Mouse (Mus musculus) layer of hippocampus, adult 2 months (tissue): ENCODE results near the gene Map2k3. TPM values are rescaled to one million over a fixed set of nuclear protein-coding genes. Genes with fewer than 3 reads are reported as not detected.

Source experiments
- DNase-seq, 2 experiments: peaks; one replicate each; pipeline ENCODE4 v3.0.0; 2022; ENCODE audit warnings: low spot score in 2 of 2
- H3K27ac ChIP-seq: fragments of 200-600 bp; 2 replicates; pipeline ENCODE4 v1.8.1; 2022
- H3K4me3 ChIP-seq: fragments of 200-600 bp; 2 replicates; pipeline ENCODE4 v1.8.1; 2022; ENCODE audit warnings: mild to moderate bottlenecking
- CTCF ChIP-seq: fragments of 200-600 bp; conservative IDR thresholded peaks from 2 replicates; pipeline ENCODE4 v1.8.1; 2022; ENCODE audit warnings: antibody characterized with exemption, mild to moderate bottlenecking, moderate library complexity
- total RNA-seq, 2 experiments: library from RNA; stranded (reverse); gene quantifications; 2 replicates each; pipeline ENCODE4 v1.2.3; 2021

The Map2k3 gene
- total RNA-seq, 2 experiments from 2014 or later, result 13.1 to 15.2 TPM

DNA sequence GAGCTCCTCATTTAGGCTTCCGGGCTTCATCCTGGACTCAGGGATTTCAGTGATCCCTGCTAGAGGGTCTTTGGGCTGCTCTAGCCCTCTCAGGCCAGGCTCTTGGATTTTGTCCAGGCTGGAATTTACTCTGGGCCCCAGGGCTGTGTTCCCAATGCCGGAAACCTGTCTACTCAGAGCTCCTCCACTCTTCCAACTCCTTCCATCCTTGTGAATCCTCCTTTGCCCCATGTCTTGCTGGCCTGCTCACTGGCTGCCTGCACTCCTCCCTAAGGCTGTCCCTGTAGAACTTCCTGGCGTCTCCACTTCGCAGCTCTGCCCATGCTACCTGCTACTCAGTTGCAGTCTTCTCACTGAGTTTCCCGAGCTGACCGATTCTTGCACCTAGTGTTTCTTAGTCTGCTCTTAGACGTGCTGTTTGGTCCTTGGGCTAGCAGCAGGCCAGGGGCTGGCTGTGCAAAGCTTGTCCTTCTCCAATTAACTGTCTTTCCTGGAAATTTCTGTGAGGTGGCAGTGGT, 729 bp downstream of the Map2k3 start:
- DNase-seq, result no peak
- Histone ChIP-seq H3K27ac (peak overlapping the region; percentile 92), H3K4me3 (peak overlapping the region; percentile 99)
- no peak for TF ChIP-seq CTCF

DNA sequence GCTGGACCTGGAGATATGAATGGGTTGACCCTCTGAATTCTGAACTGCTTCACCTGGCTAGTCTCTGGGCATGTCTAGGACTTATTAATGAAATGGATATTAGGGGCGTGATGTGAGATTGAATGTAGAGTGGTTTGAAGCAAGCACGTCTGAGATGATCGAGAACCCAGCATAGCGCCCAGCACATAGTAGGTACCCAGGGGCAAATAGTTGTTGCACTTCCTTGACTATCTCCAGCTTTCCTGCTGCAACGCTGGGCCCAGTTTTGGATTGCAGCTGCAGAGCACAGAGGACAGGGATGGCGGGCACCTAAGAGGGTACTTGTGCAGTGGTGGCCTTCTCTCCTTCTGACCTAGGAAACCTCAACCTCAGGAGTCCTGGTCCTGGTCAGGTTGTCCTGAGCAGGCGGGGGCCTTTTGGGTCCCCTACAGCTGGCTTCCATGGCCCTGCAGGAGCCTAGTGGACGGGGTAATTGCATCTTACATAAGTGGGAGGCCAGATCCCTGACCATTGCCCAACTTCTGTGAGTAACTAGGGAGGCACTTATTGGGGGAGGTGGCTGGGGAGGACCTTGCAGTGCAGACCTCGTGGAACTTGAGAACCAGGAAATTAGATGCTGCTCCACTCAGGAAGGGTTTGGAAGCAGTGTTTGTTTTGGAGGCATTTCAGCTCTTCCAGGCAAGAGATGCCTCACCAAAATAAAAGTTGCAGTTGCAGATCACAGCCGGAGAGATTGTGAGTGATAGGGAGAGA, 1.5 kb downstream of the Map2k3 start:
- no peak overlapping the region for H3K27ac ChIP-seq
- peak overlapping the region; percentile 99; the same call in 1 of the 2 replicates for H3K4me3 ChIP-seq
- TF ChIP-seq CTCF, result no peak
- no peak for DNase-seq

DNA sequence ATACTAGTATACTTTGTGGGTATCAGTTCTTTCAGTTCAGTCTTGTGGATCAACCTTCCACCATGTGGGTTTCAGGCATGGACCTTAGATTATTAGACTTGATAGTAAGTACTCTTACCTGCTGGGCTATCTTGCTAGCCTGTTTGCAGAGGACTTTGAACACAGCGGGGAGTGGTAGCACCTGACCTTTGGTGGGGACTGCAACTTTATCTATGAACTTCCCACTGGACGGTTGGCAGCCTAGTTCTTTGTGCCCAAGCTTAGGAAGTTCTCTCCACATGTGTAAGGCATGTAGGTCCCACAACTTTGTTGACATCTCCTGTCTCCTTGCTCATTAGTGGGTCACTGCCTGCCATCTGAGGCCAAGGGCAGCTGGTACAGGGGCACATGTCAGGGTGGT, 3.0 kb downstream of the Map2k3 start:
- Histone ChIP-seq H3K4me3 (no peak overlapping the region), H3K27ac (no peak overlapping the region)
- TF ChIP-seq CTCF, result no peak
- no peak for DNase-seq

DNA sequence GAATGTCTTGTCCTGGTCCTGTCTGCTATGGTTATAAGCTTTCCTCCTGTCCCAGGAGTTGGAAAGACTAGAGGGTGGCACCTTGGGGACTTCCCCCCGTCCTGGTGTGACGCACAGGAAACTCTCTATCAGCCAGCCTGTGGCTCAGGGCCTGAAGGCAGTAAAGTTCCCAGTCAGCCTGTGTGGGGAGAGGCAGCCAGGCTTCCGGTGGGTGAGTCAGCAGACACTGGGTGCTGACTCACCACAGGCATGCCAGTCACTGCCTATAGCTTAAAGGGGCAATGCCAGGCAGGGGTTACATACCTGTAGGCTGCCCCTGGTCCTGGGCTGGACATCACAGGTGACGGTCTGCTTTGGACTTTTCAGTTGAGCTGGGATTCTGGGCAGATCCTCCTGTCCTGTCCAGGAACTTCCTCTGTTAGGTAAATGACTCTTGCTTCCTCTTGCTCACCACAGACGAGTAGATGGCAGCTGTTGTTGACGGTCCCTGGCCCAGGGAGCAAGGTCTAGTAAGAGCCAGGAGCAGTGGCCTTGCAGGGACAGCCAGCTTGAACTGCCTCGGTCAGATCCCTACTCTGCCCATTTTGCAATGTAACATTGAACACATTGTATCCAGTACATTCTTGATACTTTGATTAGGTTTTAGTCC, 3.6 kb downstream of the Map2k3 start:
- Histone ChIP-seq H3K4me3 (no peak overlapping the region), H3K27ac (no peak overlapping the region)
- no peak for TF ChIP-seq CTCF
- DNase-seq, result peak; percentile 29 to 47

DNA sequence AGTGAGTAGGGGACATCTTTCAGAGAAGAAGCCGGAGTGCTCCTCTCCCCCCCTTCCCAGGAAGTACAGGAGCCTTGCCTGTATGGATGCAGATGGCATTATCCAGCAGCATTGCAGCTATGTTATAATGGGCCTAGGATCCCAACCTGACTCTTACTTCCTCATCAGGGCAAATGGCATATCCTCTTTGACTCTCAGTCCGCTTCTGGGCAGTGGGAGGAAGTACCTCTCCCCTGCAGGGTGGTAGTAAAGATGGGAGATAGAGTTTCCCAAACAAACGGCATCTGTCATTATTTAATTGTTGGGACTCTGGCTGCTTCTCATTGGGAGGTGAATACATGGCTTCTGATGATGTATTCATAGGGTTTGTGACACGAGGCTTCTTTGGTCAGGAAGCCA, 4.1 kb downstream of the Map2k3 start:
- no peak for DNase-seq
- Histone ChIP-seq H3K27ac (no peak overlapping the region), H3K4me3 (no peak overlapping the region)
- no peak for TF ChIP-seq CTCF

DNA sequence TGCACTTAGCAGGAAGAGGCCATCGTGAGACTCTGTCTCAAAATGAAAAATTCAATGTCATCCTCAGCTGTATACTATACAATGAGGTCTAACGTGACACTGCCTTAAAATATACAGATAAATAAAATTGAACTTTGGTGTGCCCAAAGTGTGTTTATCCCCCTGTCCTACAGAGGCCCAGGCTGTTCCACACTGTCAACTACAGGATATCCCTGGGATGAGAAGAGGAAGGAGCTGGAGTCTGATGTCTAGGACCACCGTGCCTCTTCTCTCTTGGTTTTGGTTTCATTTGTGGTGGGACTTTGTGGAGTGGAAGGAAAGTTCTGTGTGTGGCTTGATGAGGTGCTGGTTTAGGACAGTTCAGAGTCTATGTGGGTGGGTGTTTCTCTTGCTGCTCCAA, 5.8 kb downstream of the Map2k3 start:
- Histone ChIP-seq H3K27ac (no peak overlapping the region), H3K4me3 (no peak overlapping the region)
- no peak for TF ChIP-seq CTCF
- DNase-seq, result no peak

DNA sequence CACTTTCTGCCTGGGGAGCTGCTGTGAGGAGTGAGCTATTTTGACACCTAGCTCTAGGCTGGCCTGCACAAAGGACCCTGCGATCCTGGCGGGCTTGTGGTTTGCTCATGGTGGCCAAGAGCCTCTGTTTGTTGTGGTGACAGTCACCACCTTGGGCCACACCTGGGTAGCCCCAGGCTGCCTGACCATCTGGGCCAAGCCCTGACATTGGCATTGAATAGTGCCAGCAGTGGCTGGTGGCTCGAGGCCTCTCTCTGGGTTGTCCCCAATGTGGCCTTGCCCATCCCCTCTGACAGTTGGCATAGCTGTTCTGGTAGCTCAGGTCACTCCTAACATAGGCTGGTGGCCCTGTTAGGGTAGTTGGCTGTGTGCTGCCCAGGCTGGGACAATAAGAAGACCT, 7.7 kb downstream of the Map2k3 start:
- Histone ChIP-seq H3K27ac (no peak overlapping the region), H3K4me3 (no peak overlapping the region)
- no peak for TF ChIP-seq CTCF
- DNase-seq, result no peak

DNA sequence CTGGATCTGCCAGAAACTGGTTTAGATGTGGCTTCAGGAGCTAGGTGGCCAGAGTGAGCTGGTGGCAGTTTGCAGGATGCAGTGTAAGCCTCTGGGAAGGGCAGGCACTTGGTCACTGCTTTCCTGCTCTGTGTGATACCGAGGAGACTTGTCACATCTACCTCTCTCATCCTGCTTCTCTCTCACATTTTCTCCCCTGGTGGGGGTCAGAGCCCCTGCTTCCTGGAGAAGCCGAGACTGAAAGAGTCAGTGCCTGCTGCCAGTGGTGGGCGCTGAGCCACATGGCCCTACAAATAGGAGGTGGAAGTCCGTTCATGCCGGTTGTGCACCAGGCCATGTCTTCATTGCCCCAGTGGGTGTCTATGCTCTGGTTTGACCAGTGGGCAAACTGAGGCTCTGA, 8.7 kb downstream of the Map2k3 start:
- Histone ChIP-seq H3K4me3 (no peak overlapping the region), H3K27ac (no peak overlapping the region)
- DNase-seq, result no peak
- no peak for TF ChIP-seq CTCF

DNA sequence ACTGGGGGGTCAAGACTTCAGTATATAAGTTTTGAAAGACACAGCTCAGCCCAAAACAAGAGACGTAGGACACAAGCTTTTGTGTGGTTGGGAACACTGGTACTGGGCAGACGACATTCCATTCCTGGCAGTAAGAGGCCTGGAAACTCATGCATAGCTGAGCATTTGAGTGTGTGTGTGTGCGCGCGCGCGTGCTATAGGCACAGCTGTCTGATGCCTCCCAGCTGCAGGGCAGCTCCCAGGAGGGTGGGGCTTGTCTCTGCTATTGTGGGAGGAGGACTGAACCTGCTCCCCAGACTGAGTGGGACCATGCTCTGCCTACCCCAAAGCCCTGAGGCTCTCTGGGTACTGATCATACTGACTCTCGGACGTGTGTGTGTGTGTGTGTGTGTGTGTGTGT, 9.5 kb downstream of the Map2k3 start:
- DNase-seq, result no peak
- no peak overlapping the region for H3K4me3 ChIP-seq
- H3K27ac ChIP-seq, result no peak overlapping the region
- TF ChIP-seq CTCF, result no peak

DNA sequence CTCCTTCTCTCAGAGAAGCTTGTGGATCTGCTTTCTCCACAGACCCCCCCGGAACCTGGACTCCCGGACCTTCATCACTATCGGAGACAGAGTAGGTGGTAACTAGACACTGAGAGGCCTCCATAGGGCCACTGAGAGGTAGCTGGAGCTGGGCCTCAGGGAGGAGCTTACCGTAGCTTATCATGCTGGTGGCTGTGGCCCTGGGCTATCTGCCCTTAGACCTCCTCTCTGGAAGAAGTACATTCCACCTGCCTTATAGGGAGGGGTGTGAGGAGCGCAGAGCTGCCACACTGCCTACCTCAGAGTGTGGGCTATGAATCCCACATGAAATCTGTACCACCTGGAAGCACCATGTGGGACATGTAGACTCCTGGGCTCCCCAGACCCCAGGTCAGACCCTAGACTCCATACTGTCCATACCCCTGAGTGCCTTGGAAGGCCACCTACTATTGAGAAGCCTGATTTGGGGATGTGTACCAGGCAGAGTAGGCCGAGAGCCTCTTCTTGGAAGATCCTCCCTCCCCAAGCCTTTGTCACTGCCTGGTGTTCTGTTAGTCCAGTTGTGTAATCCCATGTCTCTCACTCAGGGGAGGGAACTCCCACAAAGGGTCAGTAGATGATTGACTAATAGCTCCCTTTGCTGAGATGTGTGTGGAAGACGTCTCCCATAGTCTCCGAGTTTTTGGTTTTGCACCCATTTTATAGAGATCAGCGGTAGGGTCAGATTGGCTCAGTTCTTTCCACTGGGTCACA, 10.6 kb downstream of the Map2k3 start:
- H3K4me3 ChIP-seq, result no peak overlapping the region
- H3K27ac ChIP-seq, result no peak overlapping the region
- no peak for DNase-seq
- no peak for TF ChIP-seq CTCF

DNA sequence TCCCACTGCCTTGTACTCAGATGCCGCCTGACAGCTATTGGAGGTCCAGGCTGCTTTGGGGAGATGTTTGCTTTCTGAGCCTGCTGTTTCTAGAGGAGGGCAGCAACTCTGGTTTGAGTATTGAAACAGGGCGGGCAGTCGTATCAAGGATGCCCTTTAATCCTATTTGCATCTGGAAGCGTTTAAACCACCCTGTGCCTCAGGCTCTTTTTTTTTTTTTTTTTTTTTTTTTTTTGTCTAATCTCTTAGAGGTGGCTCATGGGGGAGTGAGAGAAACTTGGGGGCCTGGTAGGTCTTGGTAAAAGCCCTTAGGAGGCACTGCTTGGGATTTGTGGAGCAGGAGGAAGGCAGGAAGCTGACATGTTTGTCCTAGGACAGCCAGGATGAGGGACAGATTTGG, 13.2 kb downstream of the Map2k3 start:
- TF ChIP-seq CTCF, result no peak
- no peak overlapping the region for H3K4me3 ChIP-seq
- no peak overlapping the region for H3K27ac ChIP-seq
- DNase-seq, result no peak

DNA sequence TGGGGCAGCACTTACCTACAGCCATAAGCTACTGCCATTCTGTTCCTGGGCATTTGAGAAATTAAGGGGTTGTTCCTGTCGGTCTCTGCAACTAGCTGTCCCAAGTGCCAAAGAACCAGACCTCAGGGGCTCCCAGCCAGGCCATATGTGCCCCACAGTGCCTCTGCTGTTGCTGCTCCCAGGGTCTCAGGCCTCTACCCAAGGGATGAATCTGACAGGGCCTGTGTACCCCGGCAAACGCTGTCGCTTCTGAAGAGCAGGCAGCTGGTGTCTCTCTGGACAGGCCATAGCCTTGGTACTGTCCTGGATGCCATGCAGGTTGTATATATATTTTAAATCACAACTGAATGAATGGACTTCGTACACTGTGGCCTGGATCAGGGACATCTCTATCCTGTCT, 20.1 kb downstream of the Map2k3 start:
- no peak overlapping the region for H3K4me3 ChIP-seq
- TF ChIP-seq CTCF, result no peak
- no peak for DNase-seq
- no peak overlapping the region for H3K27ac ChIP-seq

DNA sequence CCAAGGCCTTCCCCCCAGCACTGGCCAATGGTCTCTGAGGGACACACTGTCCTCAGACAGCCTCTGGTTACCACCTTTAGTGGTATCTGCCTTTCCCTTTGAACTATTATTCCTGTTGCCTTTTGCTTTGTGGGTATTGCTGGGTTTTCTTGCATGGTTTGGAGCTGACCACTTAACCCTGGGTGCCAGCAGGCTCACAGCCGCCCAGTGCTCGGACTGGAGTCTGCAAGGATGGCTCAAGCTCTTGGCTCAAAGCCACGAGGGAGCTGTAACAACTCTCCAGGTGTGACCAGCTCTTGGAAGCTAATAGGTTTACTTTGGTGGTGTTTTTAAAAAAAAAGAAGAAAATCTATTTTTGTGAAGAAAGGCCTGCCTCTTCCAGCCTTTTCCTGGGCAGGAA, 20.5 kb downstream of the Map2k3 start:
- no peak overlapping the region for H3K4me3 ChIP-seq
- no peak for TF ChIP-seq CTCF
- no peak overlapping the region for H3K27ac ChIP-seq
- DNase-seq, result no peak

DNA sequence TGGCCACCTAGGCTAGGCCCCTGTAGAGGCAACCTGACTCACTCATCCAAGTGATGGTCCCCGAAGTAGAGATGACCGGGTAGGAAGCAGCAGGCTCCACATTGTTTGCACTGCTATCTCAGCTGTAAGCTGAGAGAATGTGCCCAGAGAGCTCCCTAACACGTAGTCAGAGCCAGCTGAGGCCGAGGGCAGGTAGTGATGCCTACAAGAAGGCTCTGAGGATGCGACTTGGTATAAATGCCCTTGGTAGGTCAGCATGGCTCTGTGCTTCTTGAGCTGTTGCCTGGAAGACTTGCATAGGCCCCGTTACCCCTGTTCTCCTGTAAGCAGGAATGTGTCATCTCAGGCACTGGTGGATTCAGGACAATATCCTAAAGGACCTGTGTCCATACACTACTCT, 21.2 kb downstream of the Map2k3 start:
- Histone ChIP-seq H3K27ac (no peak overlapping the region), H3K4me3 (no peak overlapping the region)
- TF ChIP-seq CTCF, result no peak
- no peak for DNase-seq
